Mouse (Mus musculus): ENCODE results near the gene Bmpr2. TPM values are rescaled to one million over a fixed set of nuclear protein-coding genes. Genes with fewer than 3 reads are reported as not detected.
A peak's percentile ranks its signal among the peaks of the same experiment; 100 is the strongest.

Gene Bmpr2
- 14.4 and 14.7 TPM in 2 replicates for polyA plus RNA-seq (2014; fragmentation: Nextera tagmentation; extraction: Ambion mirVana)

DNA sequence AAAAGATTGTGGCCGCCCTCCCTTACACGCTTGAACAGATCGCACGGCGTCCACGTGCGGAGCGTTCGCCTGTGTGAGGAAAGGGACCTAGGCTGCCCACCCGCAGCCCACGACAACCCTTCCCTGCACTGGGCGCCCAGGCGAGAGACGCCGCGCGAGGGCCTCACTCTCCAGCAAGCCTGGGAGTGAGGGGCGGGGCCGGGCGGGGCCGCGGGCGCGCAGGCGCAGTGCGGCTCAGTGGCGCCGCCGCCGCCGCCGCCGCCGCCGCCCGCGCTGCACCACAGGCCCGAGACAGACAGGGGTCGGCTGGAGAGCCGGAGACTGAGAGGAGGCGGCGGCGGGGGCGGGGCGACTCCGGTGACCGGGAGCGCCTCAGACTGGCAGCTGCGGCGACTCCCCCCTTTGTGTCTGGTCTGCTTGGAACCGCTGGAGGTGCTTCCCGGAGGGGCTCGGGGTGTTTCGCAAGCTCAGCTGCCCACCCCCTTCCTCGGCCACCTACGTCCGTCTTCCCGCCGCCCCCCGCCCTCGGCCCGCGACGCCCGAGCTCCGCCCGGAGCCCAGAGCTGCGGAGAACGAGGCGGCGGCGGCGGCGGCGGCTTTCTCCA lies at the start of gene Bmpr2:
Gene Bmpr2 (plus strand): TSS at position 237 of the 605 bp plus-strand sequence.
- under 1% methylated on average over 64 of the region's 75 CpGs for WGBS
- no peak for TF ChIP-seq CTCF (IDR thresholded peaks at IDR 0.05; ENCODE audit: low read depth)
- ATAC-seq (ENCODE audit: insufficient read depth) (peak; percentile 94), DNase-seq (peak; percentile 91)
- Histone ChIP-seq H3K27ac (ENCODE audit: low read depth) (peak within 1 kb of the TSS; percentile 100), H3K9me3 (ENCODE audit: low read depth, low read length) (no peaks in the 10 kb centered on the region), H3K36me3 (ENCODE audit: insufficient read depth) (no peaks in the 10 kb centered on the region), H3K27me3 (ENCODE audit: insufficient read depth, low read length) (no peaks in the 10 kb centered on the region), H3K4me2 (peak within 1 kb of the TSS; percentile 83), H3K9ac (peak within 1 kb of the TSS; percentile 95), H3K4me1 (ENCODE audit: insufficient read depth) (0 out of 2 replicates have a peak, but pooled peaks cover 5% of the 10 kb centered on the region), H3K4me3 (ENCODE audit: low read depth, low read length) (peak within 1 kb of the TSS; percentile 86)

GRCm38 (mm10) chr1:59719900-59720299 lies 43.3 kb upstream of the Bmpr2 start:
- Histone ChIP-seq H3K4me1 (ENCODE audit: insufficient read depth) (no peaks in the 10 kb centered on the region), H3K27me3 (ENCODE audit: insufficient read depth, low read length) (no peaks in the 10 kb centered on the region), H3K9me3 (ENCODE audit: low read depth, low read length) (no peaks in the 10 kb centered on the region), H3K4me3 (ENCODE audit: low read depth, low read length) (no peak overlapping the region), H3K4me2 (no peak overlapping the region), H3K27ac (ENCODE audit: low read depth) (no peak overlapping the region), H3K36me3 (ENCODE audit: insufficient read depth) (peaks cover 47% of the 10 kb centered on the region), H3K9ac (no peak overlapping the region)
- 32% methylated on average over 4 of the region's 4 CpGs for WGBS
- TF ChIP-seq CTCF (IDR thresholded peaks at IDR 0.05; ENCODE audit: low read depth): peak; percentile 61
- ATAC-seq (ENCODE audit: insufficient read depth): peak; percentile 55; the same call in 1 of the 2 replicates
- DNase-seq: peak; percentile 86

DNA sequence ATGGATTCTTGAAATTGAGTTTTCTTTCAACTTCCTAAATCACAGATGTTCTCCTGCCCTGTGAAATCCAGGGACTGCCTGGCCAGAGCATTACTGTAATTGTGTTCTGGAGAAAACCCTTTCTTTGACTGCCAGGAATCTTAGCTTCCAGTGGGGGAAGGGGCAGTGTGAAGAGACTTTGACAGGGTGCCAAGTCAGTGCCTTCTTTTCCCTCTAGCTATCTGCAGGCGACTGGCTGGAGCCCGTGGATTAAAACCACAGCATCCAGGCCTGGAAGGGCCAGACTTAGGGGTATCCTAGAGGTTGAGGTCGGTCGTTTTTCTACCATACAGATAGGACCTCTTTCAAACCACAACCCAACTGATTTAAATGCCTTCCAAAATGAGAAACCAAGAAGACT lies 37.5 kb upstream of the Bmpr2 start:
- 46% methylated on average over 4 of the region's 4 CpGs for WGBS
- DNase-seq: peak; percentile 86
- no peak overlapping the region for H3K4me3 ChIP-seq (ENCODE audit: low read depth, low read length)
- 0 out of 2 replicates have a peak overlapping the region, but pooled peaks have one; percentile 24 for H3K27ac ChIP-seq (ENCODE audit: low read depth)
- no peaks in the 10 kb centered on the region for H3K27me3 ChIP-seq (ENCODE audit: insufficient read depth, low read length)
- peak; percentile 62 for ATAC-seq (ENCODE audit: insufficient read depth)
- H3K4me2 ChIP-seq: no peak overlapping the region
- H3K9me3 ChIP-seq (ENCODE audit: low read depth, low read length): no peaks in the 10 kb centered on the region
- no peak for TF ChIP-seq CTCF (IDR thresholded peaks at IDR 0.05; ENCODE audit: low read depth)
- no peaks in the 10 kb centered on the region for H3K4me1 ChIP-seq (ENCODE audit: insufficient read depth)
- no peak overlapping the region for H3K9ac ChIP-seq
- peaks cover 13% of the 10 kb centered on the region for H3K36me3 ChIP-seq (ENCODE audit: insufficient read depth)

DNA sequence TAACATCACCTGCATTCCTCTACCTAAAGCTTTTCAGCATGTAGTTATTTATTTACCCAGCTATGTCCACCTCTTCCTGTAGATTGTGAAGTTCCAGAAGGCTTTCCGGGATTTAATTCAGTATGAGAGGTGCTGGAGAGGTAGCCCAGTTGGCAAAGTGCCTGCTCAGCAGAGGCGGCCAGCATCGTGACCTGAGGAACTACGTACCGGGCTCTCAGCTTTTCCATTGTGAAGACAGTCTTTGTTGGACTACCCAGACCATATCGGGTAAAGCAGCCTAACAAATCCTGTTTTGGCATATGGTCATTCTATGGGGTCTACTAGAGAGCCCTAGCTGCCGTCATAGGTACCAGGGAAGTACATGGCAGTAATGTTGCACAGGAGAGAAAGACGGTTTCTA lies 33.1 kb upstream of the Bmpr2 start:
- DNase-seq (no peak), ATAC-seq (ENCODE audit: insufficient read depth) (no peak)
- no peak overlapping the region for H3K27ac ChIP-seq (ENCODE audit: low read depth)
- H3K9ac ChIP-seq: no peak overlapping the region
- H3K9me3 ChIP-seq (ENCODE audit: low read depth, low read length): no peaks in the 10 kb centered on the region
- H3K4me3 ChIP-seq (ENCODE audit: low read depth, low read length): no peak overlapping the region
- 72% methylated on average over 8 of the region's 8 CpGs for WGBS
- 0 out of 2 replicates have a peak, but pooled peaks cover 3% of the 10 kb centered on the region for H3K4me1 ChIP-seq (ENCODE audit: insufficient read depth)
- no peaks in the 10 kb centered on the region for H3K27me3 ChIP-seq (ENCODE audit: insufficient read depth, low read length)
- H3K36me3 ChIP-seq (ENCODE audit: insufficient read depth): no peaks in the 10 kb centered on the region
- H3K4me2 ChIP-seq: no peak overlapping the region
- TF ChIP-seq CTCF (IDR thresholded peaks at IDR 0.05; ENCODE audit: low read depth): no peak

DNA sequence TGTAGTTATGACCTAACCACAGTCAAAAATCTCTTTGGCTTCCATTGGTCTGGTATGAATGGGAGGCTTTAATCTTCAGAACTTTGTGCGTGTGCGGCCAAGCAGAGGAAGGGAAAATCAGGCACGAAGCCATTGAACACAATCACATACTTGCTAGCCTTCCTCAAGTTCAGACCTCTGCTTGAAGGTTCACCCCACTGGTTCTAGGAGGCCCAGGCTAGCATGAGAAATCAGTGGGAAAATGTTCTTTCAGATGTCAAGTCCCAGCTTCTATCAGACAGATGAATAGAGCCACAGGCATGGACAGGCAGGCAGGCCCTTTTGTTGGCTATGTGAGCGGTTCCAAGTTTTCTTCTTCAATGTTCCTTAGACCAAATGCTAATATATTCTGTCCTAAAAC lies 32.5 kb upstream of the Bmpr2 start:
- ATAC-seq (ENCODE audit: insufficient read depth) (no peak), DNase-seq (no peak)
- H3K36me3 ChIP-seq (ENCODE audit: insufficient read depth): no peaks in the 10 kb centered on the region
- H3K27me3 ChIP-seq (ENCODE audit: insufficient read depth, low read length): no peaks in the 10 kb centered on the region
- H3K9ac ChIP-seq: no peak overlapping the region
- no peak overlapping the region for H3K27ac ChIP-seq (ENCODE audit: low read depth)
- WGBS: 89% methylated on average over 4 of the region's 4 CpGs
- no peak overlapping the region for H3K4me2 ChIP-seq
- H3K9me3 ChIP-seq (ENCODE audit: low read depth, low read length): no peaks in the 10 kb centered on the region
- TF ChIP-seq CTCF (IDR thresholded peaks at IDR 0.05; ENCODE audit: low read depth): no peak
- H3K4me3 ChIP-seq (ENCODE audit: low read depth, low read length): no peak overlapping the region
- 0 out of 2 replicates have a peak, but pooled peaks cover 3% of the 10 kb centered on the region for H3K4me1 ChIP-seq (ENCODE audit: insufficient read depth)

- 42% methylated on average over 6 of the region's 6 CpGs for WGBS
- no peaks in the 10 kb centered on the region for H3K27me3 ChIP-seq (ENCODE audit: insufficient read depth, low read length)
- H3K36me3 ChIP-seq (ENCODE audit: insufficient read depth): no peaks in the 10 kb centered on the region
- no peak overlapping the region for H3K27ac ChIP-seq (ENCODE audit: low read depth)
- no peak overlapping the region for H3K4me2 ChIP-seq
- no peaks in the 10 kb centered on the region for H3K9me3 ChIP-seq (ENCODE audit: low read depth, low read length)
- peak; percentile 62; the same call in 1 of the 2 replicates for ATAC-seq (ENCODE audit: insufficient read depth)
- peak; percentile 74 for DNase-seq
- 0 out of 2 replicates have a peak, but pooled peaks cover 3% of the 10 kb centered on the region for H3K4me1 ChIP-seq (ENCODE audit: insufficient read depth)
- H3K9ac ChIP-seq: no peak overlapping the region
- TF ChIP-seq CTCF (IDR thresholded peaks at IDR 0.05; ENCODE audit: low read depth): no peak
- no peak overlapping the region for H3K4me3 ChIP-seq (ENCODE audit: low read depth, low read length)
Observed at GRCm38 (mm10) chr1:59734076-59734475, 29.1 kb upstream of the Bmpr2 start.

DNA sequence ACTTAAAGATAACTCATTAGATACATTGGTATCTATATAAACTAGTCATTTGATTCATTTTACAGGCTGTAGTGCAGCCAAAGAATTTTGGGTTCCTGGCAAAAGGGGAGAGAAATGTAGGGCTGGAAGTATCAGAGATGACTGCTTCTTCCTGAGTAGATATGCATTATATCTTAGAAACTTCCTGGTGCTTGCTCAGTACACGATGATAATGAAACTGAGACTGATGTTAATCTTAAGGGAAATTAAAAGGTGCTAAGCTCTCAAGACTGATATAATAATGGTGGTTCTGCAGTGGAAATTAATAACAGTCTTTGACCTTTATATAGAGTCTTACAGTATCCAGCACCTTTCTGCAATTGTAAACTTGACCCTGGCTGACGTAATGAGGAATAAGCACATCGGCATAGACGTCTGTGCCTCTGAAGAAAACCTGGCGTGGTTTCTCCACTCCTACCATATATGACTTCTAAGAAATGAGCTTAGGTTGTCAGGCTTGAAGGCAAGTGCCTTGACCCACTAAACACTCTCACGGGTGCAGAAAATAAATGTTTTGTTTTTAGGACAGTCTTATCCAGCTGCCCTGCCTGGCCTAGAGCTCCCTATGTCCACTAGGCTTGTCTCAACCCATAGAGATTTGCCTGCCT lies 24.3 kb upstream of the Bmpr2 start:
- H3K4me3 ChIP-seq (ENCODE audit: low read depth, low read length): no peak overlapping the region
- no peak for TF ChIP-seq CTCF (IDR thresholded peaks at IDR 0.05; ENCODE audit: low read depth)
- H3K9ac ChIP-seq: no peak overlapping the region
- H3K27me3 ChIP-seq (ENCODE audit: insufficient read depth, low read length): no peaks in the 10 kb centered on the region
- no peaks in the 10 kb centered on the region for H3K9me3 ChIP-seq (ENCODE audit: low read depth, low read length)
- no peak for DNase-seq
- ATAC-seq (ENCODE audit: insufficient read depth): no peak
- H3K4me1 ChIP-seq (ENCODE audit: insufficient read depth): 0 out of 2 replicates have a peak, but pooled peaks cover 2% of the 10 kb centered on the region
- no peaks in the 10 kb centered on the region for H3K36me3 ChIP-seq (ENCODE audit: insufficient read depth)
- H3K4me2 ChIP-seq: no peak overlapping the region
- WGBS: 55% methylated on average over 6 of the region's 6 CpGs
- H3K27ac ChIP-seq (ENCODE audit: low read depth): no peak overlapping the region

Data from lung, embryonic 14.5 days (tissue).